Mouse (Mus musculus) bone marrow, adult 2 months (tissue): ENCODE measurements around the gene Zfp839. TPM values are rescaled to one million over a fixed set of nuclear protein-coding genes. Genes with fewer than 3 reads are reported as not detected.

Experiments used
- H3K27ac ChIP-seq: fragments of 200-500 bp; 2 replicates; pipeline ENCODE4 v1.5.1; 2012; ENCODE audit warnings: low read depth, mild to moderate bottlenecking, control low read depth, inconsistent platforms, low read length; ENCODE audit not compliant: control insufficient read depth, poor library complexity, insufficient read depth
- H3K4me1 ChIP-seq: fragments of 200-500 bp; 2 replicates; pipeline ENCODE4 v1.6.1; 2011; ENCODE audit warnings: low read length; ENCODE audit not compliant: control insufficient read depth, insufficient read depth
- H3K4me3 ChIP-seq: fragments of 200-500 bp; replicated peaks from 2 replicates; pipeline ENCODE3; 2011; ENCODE audit warnings: mild to moderate bottlenecking, low read depth, low read length, control low read depth; ENCODE audit not compliant: control insufficient read depth
- CTCF ChIP-seq: fragments of 200-500 bp; IDR thresholded peaks from 2 replicates; pipeline ENCODE4 v1.5.1; 2011; ENCODE audit warnings: low read length, control low read depth; ENCODE audit not compliant: control insufficient read depth, insufficient read depth
- POLR2A ChIP-seq: fragments of 200-500 bp; IDR thresholded peaks from 2 replicates; pipeline ENCODE4 v1.6.1; 2011; ENCODE audit warnings: low read depth, mild to moderate bottlenecking, control low read depth, low read length, borderline replicate concordance; ENCODE audit not compliant: control insufficient read depth
- WGBS: fragments of 180-500 bp; shearing (Covaris S2); methylation state at CpG from one replicate; pipeline ENCODE4 v1.1.7; 2018; 5-methylcytosine and 5-hydroxymethylcytosine counted together
- polyA plus RNA-seq: library from polyadenylated mRNA; stranded (reverse); fragments of >200 nt; gene quantifications from 2 replicates; pipeline ENCODE4 v1.2.4, GENCODE M21; 2011; ENCODE audit warnings: low replicate concordance; ENCODE audit not compliant: missing spikeins, insufficient read depth, insufficient read length

Gene Zfp839
- polyA plus RNA-seq, 1 experiment, result 6.7 TPM

DNA sequence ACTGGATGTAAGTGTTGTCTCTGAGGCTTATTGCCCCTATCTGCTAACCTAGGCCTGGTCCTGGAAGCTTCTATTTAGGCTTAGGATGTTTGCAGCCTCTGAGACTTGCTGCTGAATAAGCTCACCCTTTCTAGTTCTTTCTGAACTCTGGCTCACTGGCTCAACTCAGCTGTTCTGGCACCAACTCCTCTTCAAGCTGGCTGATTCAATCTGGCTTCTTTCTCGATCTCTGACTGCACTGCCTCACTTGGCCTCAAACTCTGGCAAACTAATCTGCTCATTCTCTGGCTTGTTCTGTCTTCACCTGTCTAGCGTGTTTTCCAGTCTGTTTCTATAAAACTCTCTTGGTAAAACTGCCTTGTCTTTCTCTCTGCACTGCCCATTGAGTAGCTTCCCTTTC lies 25.3 kb downstream of the Zfp839 start:
- WGBS, result 96% methylated on average over 2 of the region's 2 CpGs
- Histone ChIP-seq H3K27ac (no peak overlapping the region), H3K4me1 (no peaks in the 10 kb centered on the region; the same call in none of the 2 replicates), H3K4me3 (no peak overlapping the region)
- TF ChIP-seq CTCF (no peak), POLR2A (no peak)

GRCm38 (mm10) chr12:110882291-110882690 lies 32.2 kb downstream of the Zfp839 start:
- Histone ChIP-seq H3K4me1 (no peaks in the 10 kb centered on the region), H3K27ac (no peak overlapping the region), H3K4me3 (no peak overlapping the region)
- TF ChIP-seq POLR2A (no peak), CTCF (peak; percentile 10; the same call in 1 of the 2 replicates)
- WGBS, result 85% methylated on average over 7 of the region's 7 CpGs

GRCm38 (mm10) chr12:110885251-110885650 lies 35.2 kb downstream of the Zfp839 start:
- no peak overlapping the region for H3K27ac ChIP-seq
- H3K4me1 ChIP-seq, result peaks cover 2% of the 10 kb centered on the region
- no peak for TF ChIP-seq CTCF
- TF ChIP-seq POLR2A, result no peak
- no peak overlapping the region for H3K4me3 ChIP-seq
- WGBS, result 86% methylated on average over 2 of the region's 2 CpGs

- H3K27ac ChIP-seq, result no peak overlapping the region
- peaks cover 2% of the 10 kb centered on the region for H3K4me1 ChIP-seq
- H3K4me3 ChIP-seq, result peak overlapping the region; percentile 95
- TF ChIP-seq POLR2A (no peak), CTCF (no peak)
- WGBS, result 14% methylated on average over 12 of the region's 12 CpGs
Measured at GRCm38 (mm10) chr12:110888106-110888505, 38.1 kb downstream of the Zfp839 start.

- Histone ChIP-seq H3K4me1 (peaks cover 2% of the 10 kb centered on the region), H3K4me3 (peak overlapping the region; percentile 95), H3K27ac (peak overlapping the region; percentile 32; the same call in 1 of the 2 replicates)
- WGBS, result under 1% methylated on average over 25 of the region's 25 CpGs
- TF ChIP-seq POLR2A (no peak), CTCF (no peak)
Measured at GRCm38 (mm10) chr12:110888606-110889005, 38.6 kb downstream of the Zfp839 start.

DNA sequence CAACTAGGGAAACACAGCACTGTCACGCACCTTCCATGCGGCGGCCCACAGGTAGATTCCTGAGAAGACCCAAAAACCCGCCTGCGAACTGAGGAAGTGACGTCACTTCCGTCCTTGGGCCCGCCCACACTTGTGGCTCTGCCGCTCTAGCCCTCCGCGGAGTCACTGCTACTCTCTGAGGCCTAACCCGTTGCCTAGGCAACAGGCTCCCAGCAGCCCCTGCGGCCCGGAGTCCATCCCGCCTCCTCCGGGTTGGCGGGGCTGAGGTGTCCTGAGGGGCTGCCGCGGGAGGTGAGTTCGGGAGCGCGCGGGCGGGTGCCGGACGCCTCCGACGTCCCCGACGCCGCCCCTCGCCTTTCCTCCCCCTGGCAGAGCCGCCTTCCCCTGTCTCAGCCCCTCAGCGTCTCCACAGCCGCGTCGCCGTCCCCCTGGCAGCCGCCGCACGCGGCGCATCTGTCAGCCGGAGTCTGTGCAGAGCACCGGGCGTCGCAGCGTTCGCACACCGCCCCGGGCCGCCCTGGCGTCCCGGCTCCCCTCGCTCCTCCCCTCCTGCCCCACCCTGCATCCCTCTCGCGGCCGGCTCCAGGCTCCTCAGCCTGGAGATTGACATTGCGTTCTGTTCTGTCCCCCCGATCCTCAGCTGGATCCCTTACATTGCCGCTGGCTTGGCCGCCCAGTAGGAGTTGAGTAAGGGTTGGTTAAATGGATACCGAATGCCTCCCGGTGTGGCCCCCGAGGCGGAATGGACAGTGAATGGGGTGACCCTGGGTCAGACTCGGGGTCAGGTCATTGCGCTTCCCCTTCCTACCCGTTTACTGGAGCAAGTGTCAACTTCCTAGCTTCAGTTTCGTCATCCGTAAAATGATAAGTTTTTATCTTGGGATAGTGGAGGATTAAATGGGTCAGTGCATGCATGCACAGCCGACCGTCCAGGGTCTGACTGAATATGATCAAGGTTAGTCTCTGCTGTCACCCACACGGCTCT lies 39.3 kb downstream of the Zfp839 start, which contains the start of the genes Cinp and Tecpr2:
Gene Cinp, minus strand, starts transcription at position 110 of the 985 bp plus-strand sequence.
Gene Tecpr2, plus strand, starts transcription at position 229 of the 985 bp plus-strand sequence.
- under 1% methylated on average over 74 of the region's 74 CpGs for WGBS
- H3K4me3 ChIP-seq, result peak within 1 kb of the TSS; percentile 95
- no peak; the same call in 1 of the 2 replicates for TF ChIP-seq CTCF
- peak; percentile 42; the same call in 1 of the 2 replicates for TF ChIP-seq POLR2A
- peak within 1 kb of the TSS; percentile 95 for H3K27ac ChIP-seq
- H3K4me1 ChIP-seq, result peaks cover 2% of the 10 kb centered on the region

GRCm38 (mm10) chr12:110891887-110892286 lies 41.8 kb downstream of the Zfp839 start:
- no peak overlapping the region for H3K4me3 ChIP-seq
- TF ChIP-seq POLR2A (no peak), CTCF (no peak)
- 70% methylated on average over 1 of the region's 1 CpGs for WGBS
- H3K4me1 ChIP-seq, result peaks cover 2% of the 10 kb centered on the region
- no peak overlapping the region for H3K27ac ChIP-seq

DNA sequence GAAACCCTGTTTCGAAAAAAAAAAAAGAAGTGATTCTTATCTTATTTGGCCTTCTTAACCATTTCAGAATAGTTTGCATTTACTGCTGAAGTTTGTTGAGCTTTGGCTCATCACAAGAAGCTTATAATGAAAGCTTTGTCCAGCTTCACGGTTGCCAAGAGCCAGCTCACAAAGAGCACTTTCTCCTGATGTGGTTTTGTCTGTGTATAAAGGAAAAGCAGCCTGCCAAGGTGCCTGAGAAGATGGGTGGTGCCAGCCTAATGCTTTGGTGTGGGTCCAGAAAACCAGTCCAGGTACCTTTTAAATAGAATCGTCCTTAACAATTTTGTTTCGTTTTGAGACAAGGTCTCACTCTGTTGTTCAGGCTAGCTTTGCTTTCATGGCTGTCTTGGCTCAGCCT lies 52.1 kb downstream of the Zfp839 start:
- no peak for TF ChIP-seq CTCF
- TF ChIP-seq POLR2A, result no peak

More for the DNA sequence above, 52.1 kb downstream of the Zfp839 start:
- Histone ChIP-seq H3K4me1 (no peaks in the 10 kb centered on the region), H3K27ac (no peak overlapping the region), H3K4me3 (no peak overlapping the region)
- WGBS, result 69% methylated on average over 4 of the region's 4 CpGs
